Mouse (Mus musculus): Measurements from ENCODE around the gene Atrnl1. TPM values are rescaled to one million over a fixed set of nuclear protein-coding genes. Genes with fewer than 3 reads are reported as not detected.
A peak's percentile ranks its signal among the peaks of the same experiment; 100 is the strongest.

The Atrnl1 gene
- total RNA-seq, 2 experiments from 2014 or later, result 24.4 to 26.6 TPM

GRCm38 (mm10) chr19:58110491-58110890 lies 499.7 kb downstream of the Atrnl1 start:
- DNase-seq (ENCODE audit: low spot score in 2 of 2), result no peak

- DNase-seq (ENCODE audit: low spot score in 2 of 2), result no peak
Measured at GRCm38 (mm10) chr19:58111291-58111690, 500.5 kb downstream of the Atrnl1 start.

GRCm38 (mm10) chr19:58112151-58112550 lies 501.3 kb downstream of the Atrnl1 start:
- no peak for DNase-seq (ENCODE audit: low spot score in 2 of 2)

- DNase-seq (ENCODE audit: low spot score in 2 of 2), result no peak
Measured at GRCm38 (mm10) chr19:58113092-58113731, 502.4 kb downstream of the Atrnl1 start.

- no peak for DNase-seq (ENCODE audit: low spot score in 2 of 2)
Measured at GRCm38 (mm10) chr19:58117595-58117994, 506.8 kb downstream of the Atrnl1 start.

GRCm38 (mm10) chr19:58118141-58118835 lies 507.5 kb downstream of the Atrnl1 start:
- peak in 1 of 2 experiments; percentile 67 for DNase-seq (ENCODE audit: low spot score in 2 of 2)

- no peak for DNase-seq (ENCODE audit: low spot score in 2 of 2)
Measured at GRCm38 (mm10) chr19:58118864-58119263, 508.0 kb downstream of the Atrnl1 start.

- DNase-seq (ENCODE audit: low spot score in 2 of 2), result no peak
Measured at GRCm38 (mm10) chr19:58119681-58120173, 508.9 kb downstream of the Atrnl1 start.

- DNase-seq (ENCODE audit: low spot score in 2 of 2), result no peak
Measured at GRCm38 (mm10) chr19:58120661-58121060, 509.8 kb downstream of the Atrnl1 start.

GRCm38 (mm10) chr19:58121628-58122027 lies 510.8 kb downstream of the Atrnl1 start:
- DNase-seq (ENCODE audit: low spot score in 2 of 2), result no peak

- no peak for DNase-seq (ENCODE audit: low spot score in 2 of 2)
Measured at GRCm38 (mm10) chr19:58123620-58124019, 512.8 kb downstream of the Atrnl1 start.

GRCm38 (mm10) chr19:58124566-58124965 lies 513.7 kb downstream of the Atrnl1 start:
- no peak for DNase-seq (ENCODE audit: low spot score in 2 of 2)

- no peak for DNase-seq (ENCODE audit: low spot score in 2 of 2)
Measured at GRCm38 (mm10) chr19:58125010-58125409, 514.2 kb downstream of the Atrnl1 start.

GRCm38 (mm10) chr19:58131896-58132295 lies 521.1 kb downstream of the Atrnl1 start:
- DNase-seq (ENCODE audit: low spot score in 2 of 2), result no peak

GRCm38 (mm10) chr19:58140191-58140784 lies 529.5 kb downstream of the Atrnl1 start:
- no peak for DNase-seq (ENCODE audit: low spot score in 2 of 2)

- no peak for DNase-seq (ENCODE audit: low spot score in 2 of 2)
Measured at GRCm38 (mm10) chr19:58143853-58144454, 533.1 kb downstream of the Atrnl1 start.

GRCm38 (mm10) chr19:58145521-58145920 lies 534.7 kb downstream of the Atrnl1 start:
- DNase-seq (ENCODE audit: low spot score in 2 of 2), result no peak

GRCm38 (mm10) chr19:58151257-58151656 lies 540.4 kb downstream of the Atrnl1 start:
- DNase-seq (ENCODE audit: low spot score in 2 of 2), result no peak

GRCm38 (mm10) chr19:58161569-58161968 lies 550.7 kb downstream of the Atrnl1 start:
- DNase-seq (ENCODE audit: low spot score in 2 of 2), result no peak

GRCm38 (mm10) chr19:58164896-58165634 lies 554.2 kb downstream of the Atrnl1 start:
- DNase-seq (ENCODE audit: low spot score in 2 of 2), result no peak

- DNase-seq (ENCODE audit: low spot score in 2 of 2), result no peak
Measured at GRCm38 (mm10) chr19:58165635-58166015, 554.8 kb downstream of the Atrnl1 start.

Data from gastrocnemius, postnatal 4 days (tissue).